Mouse (Mus musculus): ENCODE results near the gene Ubc. TPM values are rescaled to one million over a fixed set of nuclear protein-coding genes. Genes with fewer than 3 reads are reported as not detected.

The Ubc gene
- polyA plus RNA-seq, 1 experiment from 2014 or later = 957 TPM

DNA sequence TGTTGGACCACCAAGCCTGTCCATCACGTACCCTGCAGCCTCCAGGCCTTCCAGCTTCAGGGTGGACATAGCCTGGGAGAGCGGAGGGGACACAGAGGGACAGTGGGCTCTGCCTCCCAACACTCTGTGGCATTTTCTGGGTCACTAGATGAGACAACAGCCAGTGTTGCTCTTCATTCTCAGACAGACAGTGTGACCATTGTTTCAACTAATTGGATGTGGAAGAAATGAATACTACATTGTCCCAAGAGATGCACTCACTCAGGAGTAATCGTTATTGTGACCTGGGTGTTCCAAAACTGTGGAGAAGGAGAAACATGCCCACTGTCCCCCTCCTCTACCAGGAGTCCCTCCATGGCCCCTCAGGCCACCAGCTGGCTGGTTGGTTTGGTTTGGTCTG lies 40.6 kb downstream of the Ubc start:
- no peak for DNase-seq (ENCODE audit: low spot score)
- H3K4me3 ChIP-seq = no peak overlapping the region
- 88% methylated on average over 3 of the region's 3 CpGs for WGBS
- H3K36me3 ChIP-seq = no peaks in the 10 kb centered on the region
- H3K27me3 ChIP-seq (ENCODE audit: low read depth, poor library complexity, severe bottlenecking) = no peaks in the 10 kb centered on the region
- no peaks in the 10 kb centered on the region; the same call in 1 of the 2 replicates for H3K9me3 ChIP-seq (replicated peaks)
- no peak overlapping the region for H3K27ac ChIP-seq (replicated peaks)
- 0 out of 2 replicates have a peak, but pooled peaks cover 5% of the 10 kb centered on the region for H3K4me1 ChIP-seq

DNA sequence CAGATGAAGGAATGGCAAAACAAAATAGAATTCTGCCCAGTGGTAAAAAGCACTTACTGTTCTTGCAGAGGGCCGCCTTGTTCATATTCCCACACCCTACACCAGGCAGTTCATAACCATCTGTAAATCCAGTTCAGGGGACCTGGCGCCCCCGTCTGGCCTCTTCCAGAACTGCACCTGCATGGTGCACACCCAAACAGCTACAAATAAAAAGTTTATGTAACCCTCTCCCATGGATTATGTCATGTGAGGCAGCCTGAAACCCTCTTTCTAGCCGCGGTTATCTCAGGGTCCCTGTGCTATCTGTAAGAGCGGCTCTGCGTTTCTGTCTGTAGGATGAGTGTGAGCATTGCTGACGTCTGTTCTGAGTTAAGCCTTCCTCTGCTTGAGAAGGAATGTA lies 41.5 kb downstream of the Ubc start:
- Histone ChIP-seq H3K9me3 (replicated peaks) (no peaks in the 10 kb centered on the region; the same call in 1 of the 2 replicates), H3K27me3 (ENCODE audit: low read depth, poor library complexity, severe bottlenecking) (no peaks in the 10 kb centered on the region), H3K36me3 (no peaks in the 10 kb centered on the region), H3K4me1 (0 out of 2 replicates have a peak, but pooled peaks cover 5% of the 10 kb centered on the region), H3K4me3 (no peak overlapping the region), H3K27ac (replicated peaks) (no peak overlapping the region)
- peak; percentile 48 for DNase-seq (ENCODE audit: low spot score)
- 39% methylated on average over 8 of the region's 8 CpGs for WGBS

DNA sequence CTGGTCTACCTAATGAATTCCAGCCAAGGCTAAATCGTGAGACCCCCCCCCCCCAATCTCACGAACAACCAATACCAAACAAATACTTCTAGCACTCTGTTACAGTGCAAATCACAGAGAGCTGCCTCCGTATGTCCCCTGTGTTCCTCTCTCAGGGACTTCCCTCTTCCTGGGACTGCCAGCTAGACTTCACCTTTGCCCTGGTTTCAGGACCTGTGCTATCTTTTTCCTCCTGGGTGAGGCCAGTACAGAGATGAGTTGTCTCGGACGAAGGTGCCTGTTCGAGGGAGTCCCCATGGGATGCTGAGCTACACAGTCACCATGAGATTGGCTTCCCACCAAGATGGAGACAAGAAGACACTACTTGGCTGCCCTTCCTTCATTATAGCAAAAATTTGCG lies 41.9 kb downstream of the Ubc start:
- H3K36me3 ChIP-seq = no peaks in the 10 kb centered on the region
- no peak overlapping the region for H3K27ac ChIP-seq (replicated peaks)
- no peaks in the 10 kb centered on the region; the same call in 1 of the 2 replicates for H3K9me3 ChIP-seq (replicated peaks)
- no peaks in the 10 kb centered on the region for H3K27me3 ChIP-seq (ENCODE audit: low read depth, poor library complexity, severe bottlenecking)
- WGBS = 76% methylated on average over 7 of the region's 7 CpGs
- 0 out of 2 replicates have a peak, but pooled peaks cover 5% of the 10 kb centered on the region for H3K4me1 ChIP-seq
- no peak for DNase-seq (ENCODE audit: low spot score)
- H3K4me3 ChIP-seq = no peak overlapping the region

DNA sequence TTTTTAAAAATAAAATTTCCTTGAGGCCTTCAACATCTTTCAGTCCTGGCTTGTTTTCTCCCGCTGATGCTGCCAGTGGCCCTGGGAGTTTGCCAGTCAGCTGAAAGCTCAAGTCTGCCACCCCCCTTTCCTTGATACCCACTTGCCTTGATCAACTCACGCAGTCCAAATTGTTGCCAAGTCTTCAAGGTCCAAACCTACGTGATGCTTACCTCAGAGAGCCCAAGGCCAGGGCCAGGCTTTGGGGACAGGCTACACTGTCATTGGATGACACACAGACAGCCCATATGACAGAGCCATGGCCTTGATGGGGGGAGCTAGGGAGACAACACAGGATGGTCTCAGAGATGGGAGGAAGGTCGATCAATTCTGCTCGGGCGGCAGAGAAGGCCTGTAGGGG lies 45.7 kb downstream of the Ubc start:
- no peak overlapping the region for H3K27ac ChIP-seq (replicated peaks)
- no peak overlapping the region for H3K4me3 ChIP-seq
- H3K36me3 ChIP-seq = no peaks in the 10 kb centered on the region
- H3K4me1 ChIP-seq = peaks cover 23% of the 10 kb centered on the region
- no peaks in the 10 kb centered on the region for H3K9me3 ChIP-seq (replicated peaks)
- DNase-seq (ENCODE audit: low spot score) = no peak
- peaks cover 5% of the 10 kb centered on the region; the same call in 1 of the 2 replicates for H3K27me3 ChIP-seq (ENCODE audit: low read depth, poor library complexity, severe bottlenecking)
- 93% methylated on average over 6 of the region's 6 CpGs for WGBS

GRCm38 (mm10) chr5:125341459-125342090 lies 48.4 kb downstream of the Ubc start:
- DNase-seq (ENCODE audit: low spot score) = no peak
- Histone ChIP-seq H3K4me1 (peaks cover 48% of the 10 kb centered on the region), H3K9me3 (replicated peaks) (no peaks in the 10 kb centered on the region), H3K4me3 (peak overlapping the region; percentile 76), H3K36me3 (no peaks in the 10 kb centered on the region), H3K27ac (replicated peaks) (peak overlapping the region; percentile 83), H3K27me3 (ENCODE audit: low read depth, poor library complexity, severe bottlenecking) (peaks cover 7% of the 10 kb centered on the region; the same call in 1 of the 2 replicates)
- 58% methylated on average over 14 of the region's 14 CpGs for WGBS

DNA sequence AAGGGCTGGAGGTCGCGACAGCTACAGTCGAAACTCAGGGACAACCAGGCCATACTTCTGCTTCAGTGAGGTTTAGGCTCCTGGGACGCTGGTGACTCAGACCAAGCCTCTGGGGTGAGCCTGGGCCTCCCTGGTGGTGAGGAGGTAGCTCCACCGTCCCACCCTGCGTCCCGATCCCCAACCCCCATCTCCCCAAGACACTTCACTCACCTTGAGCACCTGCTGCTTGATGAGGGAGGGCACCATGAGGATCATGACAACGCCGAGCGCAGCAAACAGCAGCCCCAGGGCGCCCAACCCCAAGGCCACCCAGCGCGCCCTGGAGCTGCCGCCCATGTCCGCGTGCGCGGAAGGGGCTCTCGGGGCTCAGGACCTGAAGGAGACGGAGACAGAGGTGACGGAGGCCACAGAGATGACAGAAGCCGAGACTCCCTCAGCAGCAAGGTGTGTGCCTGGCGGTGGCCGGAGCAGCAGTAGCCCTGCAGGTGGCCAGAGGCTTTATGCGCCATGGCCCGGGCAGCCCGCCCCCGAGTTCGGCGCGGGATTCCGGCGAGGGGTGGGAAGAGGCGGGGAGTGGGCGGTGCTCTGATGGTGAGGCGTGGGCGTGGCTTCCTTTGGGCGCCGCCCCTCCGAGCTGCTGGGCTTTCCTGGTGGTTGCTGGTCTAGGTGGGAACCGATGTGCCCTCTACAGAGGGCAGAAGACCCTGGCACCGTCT lies 49.3 kb downstream of the Ubc start, which contains the start of gene Scarb1:
Scarb1 (minus strand) TSS at position 548 of the 716 bp plus-strand sequence.
- Histone ChIP-seq H3K4me3 (peak within 1 kb of the TSS; percentile 76), H3K4me1 (peaks cover 48% of the 10 kb centered on the region), H3K9me3 (replicated peaks) (no peaks in the 10 kb centered on the region), H3K36me3 (peaks cover 5% of the 10 kb centered on the region; the same call in 1 of the 2 replicates), H3K27me3 (ENCODE audit: low read depth, poor library complexity, severe bottlenecking) (peaks cover 7% of the 10 kb centered on the region; the same call in 1 of the 2 replicates), H3K27ac (replicated peaks) (peak within 1 kb of the TSS; percentile 83)
- peak; percentile 89 for DNase-seq (ENCODE audit: low spot score)
- WGBS = 1% methylated on average over 41 of the region's 42 CpGs

- H3K36me3 ChIP-seq = peaks cover 10% of the 10 kb centered on the region; the same call in 1 of the 2 replicates
- H3K27ac ChIP-seq (replicated peaks) = peak overlapping the region; percentile 83
- H3K4me1 ChIP-seq = peaks cover 48% of the 10 kb centered on the region
- H3K9me3 ChIP-seq (replicated peaks) = no peaks in the 10 kb centered on the region
- H3K27me3 ChIP-seq (ENCODE audit: low read depth, poor library complexity, severe bottlenecking) = peaks cover 7% of the 10 kb centered on the region; the same call in 1 of the 2 replicates
- peak; percentile 49 for DNase-seq (ENCODE audit: low spot score)
- peak overlapping the region; percentile 76 for H3K4me3 ChIP-seq
- 2% methylated on average over 25 of the region's 25 CpGs for WGBS
These were observed 50.0 kb downstream of the Ubc start for GRCm38 (mm10) chr5:125339851-125340531.

- peaks cover 48% of the 10 kb centered on the region for H3K4me1 ChIP-seq
- 3% methylated on average over 18 of the region's 18 CpGs for WGBS
- peak; percentile 62 for DNase-seq (ENCODE audit: low spot score)
- peaks cover 10% of the 10 kb centered on the region; the same call in 1 of the 2 replicates for H3K36me3 ChIP-seq
- H3K9me3 ChIP-seq (replicated peaks) = no peaks in the 10 kb centered on the region
- H3K27ac ChIP-seq (replicated peaks) = peak overlapping the region; percentile 83
- H3K4me3 ChIP-seq = peak overlapping the region; percentile 76
- peaks cover 7% of the 10 kb centered on the region; the same call in 1 of the 2 replicates for H3K27me3 ChIP-seq (ENCODE audit: low read depth, poor library complexity, severe bottlenecking)
These were observed 50.8 kb downstream of the Ubc start for GRCm38 (mm10) chr5:125339108-125339751.

DNA sequence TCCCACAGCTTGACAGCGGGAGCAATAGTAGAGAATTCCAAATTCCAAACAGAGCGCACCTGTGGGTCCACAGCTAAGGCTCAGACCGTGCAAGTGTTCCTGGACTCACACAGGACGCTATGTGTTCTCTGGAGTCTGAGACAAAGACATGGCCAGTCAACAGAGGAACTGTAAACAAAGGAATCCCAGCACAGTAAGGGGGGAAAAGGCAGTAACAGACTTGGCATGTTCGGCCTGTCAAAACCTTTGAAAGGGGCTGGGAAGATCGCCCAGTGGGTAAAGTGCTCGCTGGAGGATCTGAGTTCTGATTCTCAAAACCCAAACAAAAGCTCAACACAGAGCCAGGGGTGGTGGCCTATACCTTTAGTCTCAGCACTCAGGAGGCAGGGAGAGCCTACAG lies 52.5 kb downstream of the Ubc start:
- WGBS = 72% methylated on average over 7 of the region's 7 CpGs
- H3K4me1 ChIP-seq = peaks cover 51% of the 10 kb centered on the region
- peak overlapping the region; percentile 5; the same call in 1 of the 2 replicates for H3K27ac ChIP-seq (replicated peaks)
- H3K36me3 ChIP-seq = peaks cover 10% of the 10 kb centered on the region; the same call in 1 of the 2 replicates
- peaks cover 7% of the 10 kb centered on the region; the same call in 1 of the 2 replicates for H3K27me3 ChIP-seq (ENCODE audit: low read depth, poor library complexity, severe bottlenecking)
- no peak overlapping the region for H3K4me3 ChIP-seq
- DNase-seq (ENCODE audit: low spot score) = no peak
- no peaks in the 10 kb centered on the region for H3K9me3 ChIP-seq (replicated peaks)

GRCm38 (mm10) chr5:125337012-125337411 lies 53.0 kb downstream of the Ubc start:
- Histone ChIP-seq H3K9me3 (replicated peaks) (no peaks in the 10 kb centered on the region), H3K36me3 (peaks cover 10% of the 10 kb centered on the region; the same call in 1 of the 2 replicates), H3K27ac (replicated peaks) (0 out of 2 replicates have a peak overlapping the region, but pooled peaks have one; percentile 23), H3K27me3 (ENCODE audit: low read depth, poor library complexity, severe bottlenecking) (peaks cover 7% of the 10 kb centered on the region; the same call in 1 of the 2 replicates), H3K4me1 (peaks cover 54% of the 10 kb centered on the region), H3K4me3 (0 out of 2 replicates have a peak overlapping the region, but pooled peaks have one; percentile 1)
- no peak for DNase-seq (ENCODE audit: low spot score)
- 40% methylated on average over 9 of the region's 9 CpGs for WGBS
